Comparison of ENCODE assay signal across 8 mouse cellular contexts in genomic region chr11:4186486-4187317, GRCm38 (mm10). TPM values are rescaled to one million over a fixed set of nuclear protein-coding genes. Genes with fewer than 3 reads are reported as not detected.
DNase-seq lines count a peak whose midpoint lies in the region; ATAC-seq and TF ChIP-seq lines count a peak whose summit lies in the region.

Tbc1d10a (plus strand) TSS chr11:4186789.

- H3K9ac ChIP-seq in forebrain, embryonic 16.5 days (replicated peaks; ENCODE audit: low read depth, low read length), result peak within 1 kb of the TSS; percentile 81
- H3K9ac ChIP-seq in lung, embryonic 14.5 days, result peak within 1 kb of the TSS; percentile 92

- peak; percentile 99 for DNase-seq in G1E (ENCODE audit: low spot score)
- DNase-seq in cerebellum, adult 18-20 months, result peak; percentile 98 to 99
- peak; percentile 96 for DNase-seq in heart, postnatal 36 days
- peak; percentile 99 for DNase-seq in layer of hippocampus, adult 2 months (ENCODE audit: low spot score in 2 of 2)
- DNase-seq in lung, embryonic 14.5 days, result peak; percentile 98
- DNase-seq in thymus, adult 2 months, result peak; percentile 99

- peak; percentile 99 for ATAC-seq in G1E (ENCODE audit: extremely low read depth, insufficient number of reproducible peaks, low FRiP score, poor library complexity, severe bottlenecking)
- peak; percentile 99 for ATAC-seq in forebrain, embryonic 16.5 days
- peak; percentile 99 for ATAC-seq in lung, embryonic 14.5 days (ENCODE audit: insufficient read depth)

- intact Hi-C loops in heart, postnatal 36 days (cut with DNase I), result loop anchor here (2.0 kb wide), 1 partner anchor 16 kb away; no protein-coding TSS in a partner anchor

- H3K4me2 ChIP-seq in forebrain, embryonic 16.5 days (ENCODE audit: low read length), result peak within 1 kb of the TSS; percentile 88
- H3K4me2 ChIP-seq in lung, embryonic 14.5 days, result peak within 1 kb of the TSS; percentile 84

- H3K4me1 ChIP-seq in G1E (ENCODE audit: insufficient read depth, low read depth, low read length), result peaks cover 30% of the 10 kb centered on the region
- H3K4me1 ChIP-seq in forebrain, embryonic 16.5 days (replicated peaks; ENCODE audit: control insufficient read depth, insufficient read depth, low read length), result peaks cover 11% of the 10 kb centered on the region
- no peaks in the 10 kb centered on the region for H3K4me1 ChIP-seq in lung, embryonic 14.5 days (ENCODE audit: insufficient read depth)
- H3K4me1 ChIP-seq in olfactory bulb, adult 2 months (ENCODE audit: control insufficient read depth, insufficient read depth, low read length), result peaks cover 28% of the 10 kb centered on the region
- peaks cover 12% of the 10 kb centered on the region for H3K4me1 ChIP-seq in thymus, adult 2 months (replicated peaks; ENCODE audit: control insufficient read depth, insufficient read depth, low read length)

- TF ChIP-seq CTCF in G1E (IDR thresholded peaks at IDR 0.05; ENCODE audit: low read depth, low read length), result no peak
- TF ChIP-seq CTCF in layer of hippocampus, adult 2 months (conservative IDR thresholded peaks at IDR 0.05), result peak; percentile 20; the same call in 1 of the 2 replicates
- no peak for TF ChIP-seq CTCF in lung, embryonic 14.5 days (IDR thresholded peaks at IDR 0.05; ENCODE audit: low read depth)
- TF ChIP-seq CTCF in olfactory bulb, adult 2 months (IDR thresholded peaks at IDR 0.05; ENCODE audit: insufficient read depth, low read depth, low read length), result no peak
- TF ChIP-seq CTCF in thymus, adult 2 months (IDR thresholded peaks at IDR 0.05; ENCODE audit: borderline replicate concordance, control insufficient read depth, extremely low read depth, insufficient read depth, low read length, poor library complexity), result peak; percentile 53; the same call in 1 of the 2 replicates

- H3K27ac ChIP-seq in forebrain, embryonic 16.5 days (ENCODE audit: low read length), result peak within 1 kb of the TSS; percentile 45; the same call in 1 of the 2 replicates
- peak within 1 kb of the TSS; percentile 90 for H3K27ac ChIP-seq in layer of hippocampus, adult 2 months
- peak within 1 kb of the TSS; percentile 28; the same call in 1 of the 2 replicates for H3K27ac ChIP-seq in lung, embryonic 14.5 days (ENCODE audit: low read depth)
- peak within 1 kb of the TSS; percentile 47 for H3K27ac ChIP-seq in olfactory bulb, adult 2 months (ENCODE audit: insufficient read depth, low read depth, low read length)
- no peak within 1 kb of the TSS for H3K27ac ChIP-seq in thymus, adult 2 months (ENCODE audit: control insufficient read depth, insufficient read depth, low read length)

- TF ChIP-seq POLR2A in olfactory bulb, adult 2 months (IDR thresholded peaks at IDR 0.05; ENCODE audit: insufficient read depth, low read depth, low read length), result peak; percentile 89
- peak; percentile 85 for TF ChIP-seq POLR2A in thymus, adult 2 months (IDR thresholded peaks at IDR 0.05; ENCODE audit: control insufficient read depth, extremely low read depth, insufficient read depth, low read length, poor library complexity)

- H3K36me3 ChIP-seq in G1E (replicated peaks), result peaks cover 62% of the 10 kb centered on the region
- H3K36me3 ChIP-seq in forebrain, embryonic 16.5 days (ENCODE audit: control insufficient read depth, insufficient read depth), result peaks cover 10% of the 10 kb centered on the region
- H3K36me3 ChIP-seq in lung, embryonic 14.5 days (ENCODE audit: insufficient read depth), result peaks cover 15% of the 10 kb centered on the region
- peaks cover 2% of the 10 kb centered on the region for H3K36me3 ChIP-seq in thymus, adult 2 months (ENCODE audit: control insufficient read depth, insufficient read depth, low read length)

- no peaks in the 10 kb centered on the region for H3K27me3 ChIP-seq in G1E (ENCODE audit: insufficient read depth, low read length)
- no peaks in the 10 kb centered on the region for H3K27me3 ChIP-seq in forebrain, embryonic 16.5 days (replicated peaks; ENCODE audit: control insufficient read depth, insufficient read depth, low read length)
- H3K27me3 ChIP-seq in lung, embryonic 14.5 days (ENCODE audit: insufficient read depth, low read length), result no peaks in the 10 kb centered on the region
- no peaks in the 10 kb centered on the region for H3K27me3 ChIP-seq in thymus, adult 2 months (ENCODE audit: control insufficient read depth, insufficient read depth, low read length)

- no peaks in the 10 kb centered on the region for H3K9me3 ChIP-seq in G1E (replicated peaks)
- no peaks in the 10 kb centered on the region for H3K9me3 ChIP-seq in forebrain, embryonic 16.5 days (ENCODE audit: control insufficient read depth, low read length)
- H3K9me3 ChIP-seq in lung, embryonic 14.5 days (ENCODE audit: low read depth, low read length), result no peaks in the 10 kb centered on the region

- under 1% methylated on average over 71 of the region's 71 CpGs for WGBS in forebrain, embryonic 16.5 days
- WGBS in lung, embryonic 14.5 days, result under 1% methylated on average over 71 of the region's 71 CpGs
- whole genome bisulfite sequencing in olfactory bulb, adult 2 months, result under 1% methylated on average over 71 of the region's 71 CpGs
- WGBS in thymus, adult 2 months, result under 1% methylated on average over 70 of the region's 71 CpGs

- peak within 1 kb of the TSS; percentile 89 for H3K4me3 ChIP-seq in G1E (ENCODE audit: low read depth, low read length)
- peak within 1 kb of the TSS; percentile 78 for H3K4me3 ChIP-seq in forebrain, embryonic 16.5 days (replicated peaks; ENCODE audit: low read length)
- H3K4me3 ChIP-seq in layer of hippocampus, adult 2 months, result peak within 1 kb of the TSS; percentile 90
- H3K4me3 ChIP-seq in lung, embryonic 14.5 days (ENCODE audit: low read depth, low read length), result peak within 1 kb of the TSS; percentile 88
- H3K4me3 ChIP-seq in olfactory bulb, adult 2 months (ENCODE audit: insufficient read depth, low read depth, low read length), result peak within 1 kb of the TSS; percentile 82
- peak within 1 kb of the TSS; percentile 76 for H3K4me3 ChIP-seq in thymus, adult 2 months (ENCODE audit: control insufficient read depth, insufficient read depth, low read length)

RNA-seq across cellular contexts. Expression of gene Tbc1d10a, which starts in this region (rescaled TPM):
- total RNA-seq in G1E (2014; fragmentation: Nextera tagmentation) (2.2 and 5.0 TPM in 2 replicates), G1E (2017) (20.8 and 25.4 TPM in 2 replicates)
- polyA plus RNA-seq in G1E (2012), result 24.1 and 28.3 TPM in 2 replicates
- polyA plus RNA-seq in forebrain, embryonic 16.5 days (2015; fragmentation: Nextera tagmentation; extraction: Ambion mirVana), result 29.1 and 33.4 TPM in 2 replicates
- 10 to 100 TPM in 1 of 2 experiments, 1 to 10 TPM in 1; 8.6 to 11.2 TPM for total RNA-seq in heart, postnatal 36 days (2021)
- 10 to 100 TPM; 27.3 to 29.4 TPM for total RNA-seq in layer of hippocampus, adult 2 months (2021)
- polyA plus RNA-seq in lung, embryonic 14.5 days (2014; fragmentation: Nextera tagmentation; extraction: Ambion mirVana), result 19.6 and 20.9 TPM in 2 replicates
- polyA plus RNA-seq in olfactory bulb, adult 2 months (2012; ENCODE audit: insufficient read depth, insufficient read length, low replicate concordance, missing spikeins), result not detected in 2 replicates
- polyA plus RNA-seq in thymus, adult 2 months (2012; rRNA removed), result 98.1 and 112 TPM in 2 replicates

Comparison
In these comparisons a context has a peak if more than half of its experiments do, and no peak if none do; other contexts are left out.
1. RNA of gene Tbc1d10a (polyA plus RNA-seq): 98.1 to 112 TPM in thymus, adult 2 months, 29.1 to 33.4 TPM in forebrain, embryonic 16.5 days, 24.1 to 28.3 TPM in G1E and 19.6 to 20.9 TPM in lung, embryonic 14.5 days; not detected in olfactory bulb, adult 2 months; every median in the first group is over 10 times any median in the second.
2. CTCF ChIP-seq: peak in layer of hippocampus, adult 2 months (single experiment) and thymus, adult 2 months (single experiment); none in G1E (single experiment), lung, embryonic 14.5 days (single experiment) and olfactory bulb, adult 2 months (single experiment).
3. Peak in every context shown above with its lines, with median percentiles within 50 percentile points of each other: ATAC-seq, DNase-seq and H3K4me3 ChIP-seq.